7 mouse cellular contexts compared by ENCODE assay signal in the genomic region with DNA sequence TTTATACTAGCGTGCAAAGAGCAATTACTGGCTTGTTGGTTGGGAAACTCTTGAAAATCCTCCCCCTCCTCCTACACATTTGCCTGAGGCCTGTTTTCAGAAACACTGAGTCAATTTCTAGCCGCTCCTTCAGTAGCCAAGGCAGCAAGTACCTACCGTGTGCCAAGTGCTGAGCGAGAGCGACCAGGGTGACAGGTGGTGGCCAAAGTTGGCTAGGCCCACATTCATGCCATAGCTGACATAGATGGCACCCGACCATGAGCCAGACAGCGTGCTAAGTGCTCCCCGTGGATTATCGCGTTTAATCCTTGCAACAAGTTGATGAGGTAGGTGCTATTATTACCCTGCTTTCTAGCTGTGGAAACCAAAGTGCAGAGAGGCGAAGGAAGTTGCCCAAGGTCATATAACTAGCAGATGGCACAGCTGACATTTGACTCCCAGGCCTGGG. TPM values are rescaled to one million over a fixed set of nuclear protein-coding genes. Genes with fewer than 3 reads are reported as not detected.
A peak's percentile ranks its signal among the peaks of the same experiment; 100 is the strongest.
DNase-seq lines count a peak whose midpoint lies in the region; ATAC-seq and TF ChIP-seq lines count a peak whose summit lies in the region.

No protein-coding gene starts in this region.

- peak overlapping the region; percentile 54 for H3K27ac ChIP-seq in testis, adult 2 months (ENCODE audit: control insufficient read depth, insufficient read depth, low read depth, low read length)
- H3K27ac ChIP-seq in embryonic facial prominence, embryonic 14.5 days (replicated peaks; ENCODE audit: low read depth, low read length): peak overlapping the region; percentile 76
- no peak overlapping the region for H3K27ac ChIP-seq in layer of hippocampus, adult 2 months

- H3K4me1 ChIP-seq in testis, adult 2 months (ENCODE audit: control insufficient read depth, insufficient read depth, low read length): peaks cover 3% of the 10 kb centered on the region
- H3K4me1 ChIP-seq in embryonic facial prominence, embryonic 14.5 days (ENCODE audit: control insufficient read depth, insufficient read depth, low read length): peaks cover 22% of the 10 kb centered on the region

- intact Hi-C loops in heart, postnatal 10 days (cut with DNase I): loop anchor here (2.0 kb wide), 1 partner anchor 70 kb away; no protein-coding TSS in a partner anchor

- peak; percentile 31; the same call in 1 of the 2 replicates for ATAC-seq in embryonic facial prominence, embryonic 14.5 days (ENCODE audit: low read depth)
- no peak for ATAC-seq in erythroblast, adult 5-6 weeks (replicated peaks; ENCODE audit: low FRiP score, poor library complexity, severe bottlenecking)

- TF ChIP-seq POLR2A in testis, adult 2 months (IDR thresholded peaks at IDR 0.05; ENCODE audit: control insufficient read depth, low read depth, low read length): no peak

- no peaks in the 10 kb centered on the region for H3K36me3 ChIP-seq in testis, adult 2 months (ENCODE audit: control insufficient read depth, insufficient read depth, low read length)
- H3K36me3 ChIP-seq in embryonic facial prominence, embryonic 14.5 days (ENCODE audit: control insufficient read depth, insufficient read depth, low read length): no peaks in the 10 kb centered on the region

- H3K9me3 ChIP-seq in embryonic facial prominence, embryonic 14.5 days (ENCODE audit: control insufficient read depth, low read length): 0 out of 2 replicates have a peak, but pooled peaks cover 5% of the 10 kb centered on the region

- H3K27me3 ChIP-seq in testis, adult 2 months (ENCODE audit: control insufficient read depth, insufficient read depth, low read length): no peaks in the 10 kb centered on the region
- no peaks in the 10 kb centered on the region for H3K27me3 ChIP-seq in embryonic facial prominence, embryonic 14.5 days (replicated peaks; ENCODE audit: control insufficient read depth, insufficient read depth, low read length)

- no peak for DNase-seq in testis, postnatal 14 days (ENCODE audit: low spot score)
- DNase-seq in embryonic facial prominence, embryonic 14.5 days (ENCODE audit: low spot score): peak; percentile 76
- DNase-seq in heart, postnatal 10 days: peak; percentile 75 to 77
- DNase-seq in telencephalon, adult 2 months (ENCODE audit: low read depth, low spot score): peak; percentile 50
- DNase-seq in layer of hippocampus, adult 2 months (ENCODE audit: low spot score in 2 of 2): no peak

- WGBS in embryonic facial prominence, embryonic 14.5 days: 57% methylated on average over 11 of the region's 11 CpGs

- no peak overlapping the region for H3K9ac ChIP-seq in embryonic facial prominence, embryonic 14.5 days (ENCODE audit: low read depth, low read length)

- no peak for TF ChIP-seq CTCF in testis, adult 2 months (IDR thresholded peaks at IDR 0.05; ENCODE audit: control insufficient read depth, insufficient read depth, insufficient replicate concordance, low read depth, low read length)
- TF ChIP-seq CTCF in layer of hippocampus, adult 2 months (conservative IDR thresholded peaks at IDR 0.05): no peak

- no peak overlapping the region for H3K4me2 ChIP-seq in embryonic facial prominence, embryonic 14.5 days (ENCODE audit: low read depth, low read length)

- H3K4me3 ChIP-seq in testis, adult 2 months (ENCODE audit: control insufficient read depth, low read depth, low read length): no peak overlapping the region
- H3K4me3 ChIP-seq in embryonic facial prominence, embryonic 14.5 days (ENCODE audit: low read depth, low read length): no peak overlapping the region
- H3K4me3 ChIP-seq in layer of hippocampus, adult 2 months: no peak overlapping the region

RNA-seq across cellular contexts. Expression of a gene that starts 24.7 kb away (rescaled TPM):
- polyA plus RNA-seq in testis, adult 2 months (2012; rRNA removed): 6.3 and 7.0 TPM in 2 replicates
- 63.6 and 64.0 TPM in 2 replicates for polyA plus RNA-seq in embryonic facial prominence, embryonic 14.5 days (2014; fragmentation: Nextera tagmentation; extraction: Ambion mirVana)
- 10 to 100 TPM; 53.1 to 65.1 TPM for total RNA-seq in heart, postnatal 10 days (2021)
- total RNA-seq in layer of hippocampus, adult 2 months (2021): 10 to 100 TPM; 79.4 to 83.9 TPM
- total RNA-seq in erythroblast, adult 5-6 weeks (2015; ENCODE audit: low replicate concordance): 145 and 146 TPM in 2 replicates
- total RNA-seq in erythroblast, adult 5-6 weeks (2017; ENCODE audit: low replicate concordance): 336 and 395 TPM in 2 replicates

Comparison
In these comparisons a context has a peak if more than half of its experiments do, and no peak if none do; other contexts are left out.
1. DNase-seq: peak in embryonic facial prominence, embryonic 14.5 days (single experiment), heart, postnatal 10 days (2 of 2) and telencephalon, adult 2 months (single experiment); none in testis, postnatal 14 days (single experiment) and layer of hippocampus, adult 2 months (0 of 2).